Mouse (Mus musculus) E14TG2a.4 (cell line): ENCODE measurements at regions not wholly inside any gene's neighbourhood (a gene's known extent, or its start where the extent isn't known, plus 50 kb on each side); places are given as distances from the start of the nearest gene placed in this dataset.

Source experiments
- CTCF ChIP-seq: conservative IDR thresholded peaks from 2 replicates; pipeline ENCODE4 v1.5.1; 2014; ENCODE audit warnings: low read length
- NANOG ChIP-seq: IDR thresholded peaks from 2 replicates; pipeline ENCODE4 v1.6.1; 2014; ENCODE audit warnings: borderline replicate concordance, low read length, mixed read lengths
- POU5F1 ChIP-seq: IDR thresholded peaks from 2 replicates; pipeline ENCODE4 v1.6.1; 2014; ENCODE audit warnings: low read length, borderline replicate concordance

- TF ChIP-seq CTCF, result no peak
- no peak for TF ChIP-seq POU5F1
- no peak for TF ChIP-seq NANOG
Observed at GRCm38 (mm10) chr7:37336171-37336850, 437.1 kb downstream of the Zfp536 start.
